Mouse (Mus musculus): ENCODE results near the gene Slc25a15.

DNA sequence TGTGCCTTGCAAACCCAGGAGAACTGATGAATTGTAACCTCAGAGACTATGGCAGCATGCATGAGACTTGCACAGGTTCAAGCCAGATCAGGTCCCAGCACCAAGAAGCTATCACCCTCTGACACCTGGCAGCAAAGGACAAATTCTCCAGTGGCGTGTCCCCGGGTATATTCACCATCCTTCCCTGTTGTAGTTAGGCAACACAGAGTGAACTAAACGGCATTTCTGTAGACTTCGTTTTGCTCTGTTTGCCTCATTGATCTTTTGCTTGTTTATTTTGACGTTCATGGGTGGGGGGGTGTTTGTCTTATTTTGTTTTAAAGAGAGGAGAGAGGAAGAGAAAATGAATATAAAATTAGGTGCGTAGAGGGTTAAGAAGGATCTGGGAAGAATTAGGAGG is 13.2 kb downstream of the Slc25a15 start:
- TF ChIP-seq EP300 (IDR thresholded peaks at IDR 0.05; ENCODE audit: low read depth) (no peak), CTCF (IDR thresholded peaks at IDR 0.05; ENCODE audit: low read depth) (no peak)

Data from liver, postnatal 0 days (tissue).